Mouse (Mus musculus): ENCODE results near the gene Galnt10. TPM values are rescaled to one million over a fixed set of nuclear protein-coding genes. Genes with fewer than 3 reads are reported as not detected.
"Not testable (repeated sequence)": the region's sequence is repeated elsewhere in the genome, so short reads cannot be mapped to it uniquely, and the experiment has no call there.

The Galnt10 gene
- polyA plus RNA-seq, 1 experiment from 2014 or later, result 18.6 TPM

DNA sequence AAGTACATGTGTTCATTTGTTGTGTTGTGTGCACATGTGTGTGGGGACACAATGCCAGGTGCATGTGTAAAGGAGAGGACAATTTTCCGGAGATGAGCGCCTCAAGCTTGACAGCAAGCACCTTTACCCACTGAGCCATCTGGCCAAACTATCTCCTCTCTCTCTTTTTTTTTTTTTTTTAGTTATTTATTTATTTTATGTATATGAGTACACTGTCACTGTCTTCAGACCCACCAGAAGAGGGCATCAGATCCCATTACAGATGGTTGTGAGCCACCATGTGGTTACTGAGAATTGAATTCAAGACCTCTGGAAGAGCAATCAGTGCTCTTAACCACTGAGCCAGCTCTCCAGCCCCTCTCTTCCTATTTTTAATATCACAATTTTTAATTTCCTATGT lies 177.9 kb downstream of the Galnt10 start:
- 88% methylated on average over 2 of the region's 2 CpGs for WGBS
- not testable (repeated sequence) for H3K27ac ChIP-seq; DNase-seq (ENCODE audit: extremely low spot score, low spot score); H3K36me3 ChIP-seq (replicated peaks); H3K4me3 ChIP-seq; H3K9me3 ChIP-seq
- peaks cover 14% of the 10 kb centered on the region for H3K4me1 ChIP-seq
- peaks cover 53% of the 10 kb centered on the region for H3K27me3 ChIP-seq (ENCODE audit: poor library complexity, severe bottlenecking)

GRCm38 (mm10) chr11:57823714-57824113 lies 178.5 kb downstream of the Galnt10 start:
- Histone ChIP-seq H3K27me3 (ENCODE audit: poor library complexity, severe bottlenecking) (peaks cover 59% of the 10 kb centered on the region), H3K4me1 (peaks cover 19% of the 10 kb centered on the region), H3K27ac (no peak overlapping the region), H3K9me3 (no peaks in the 10 kb centered on the region; the same call in 1 of the 2 replicates), H3K4me3 (no peak overlapping the region), H3K36me3 (replicated peaks) (no peaks in the 10 kb centered on the region)
- no peak for DNase-seq (ENCODE audit: extremely low spot score, low spot score)
- WGBS, result 78% methylated on average over 7 of the region's 7 CpGs

DNA sequence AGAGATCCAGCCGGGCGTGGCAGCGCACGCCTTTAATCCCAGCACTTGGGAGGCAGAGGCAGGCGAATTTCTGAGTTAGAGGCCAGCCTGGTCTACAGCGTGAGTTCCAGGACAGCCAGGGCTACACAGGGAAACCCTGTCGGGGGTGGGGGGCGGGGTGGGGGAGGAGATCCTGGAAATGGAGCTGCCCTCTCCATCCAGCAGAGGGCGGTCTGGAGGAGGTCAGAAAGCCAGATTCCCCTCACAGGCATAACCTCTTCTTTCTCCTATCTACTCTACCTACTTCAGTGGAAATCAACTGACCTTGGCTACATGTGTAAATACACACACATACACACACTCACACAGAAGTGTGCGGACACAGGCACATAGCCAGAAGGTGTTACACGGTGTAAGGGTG lies 180.0 kb downstream of the Galnt10 start:
- H3K27ac ChIP-seq; H3K4me3 ChIP-seq; H3K9me3 ChIP-seq; DNase-seq (ENCODE audit: extremely low spot score, low spot score); H3K36me3 ChIP-seq (replicated peaks): not testable (repeated sequence)
- 37% methylated on average over 11 of the region's 11 CpGs for WGBS
- H3K4me1 ChIP-seq, result peaks cover 28% of the 10 kb centered on the region
- peaks cover 69% of the 10 kb centered on the region for H3K27me3 ChIP-seq (ENCODE audit: poor library complexity, severe bottlenecking)

DNA sequence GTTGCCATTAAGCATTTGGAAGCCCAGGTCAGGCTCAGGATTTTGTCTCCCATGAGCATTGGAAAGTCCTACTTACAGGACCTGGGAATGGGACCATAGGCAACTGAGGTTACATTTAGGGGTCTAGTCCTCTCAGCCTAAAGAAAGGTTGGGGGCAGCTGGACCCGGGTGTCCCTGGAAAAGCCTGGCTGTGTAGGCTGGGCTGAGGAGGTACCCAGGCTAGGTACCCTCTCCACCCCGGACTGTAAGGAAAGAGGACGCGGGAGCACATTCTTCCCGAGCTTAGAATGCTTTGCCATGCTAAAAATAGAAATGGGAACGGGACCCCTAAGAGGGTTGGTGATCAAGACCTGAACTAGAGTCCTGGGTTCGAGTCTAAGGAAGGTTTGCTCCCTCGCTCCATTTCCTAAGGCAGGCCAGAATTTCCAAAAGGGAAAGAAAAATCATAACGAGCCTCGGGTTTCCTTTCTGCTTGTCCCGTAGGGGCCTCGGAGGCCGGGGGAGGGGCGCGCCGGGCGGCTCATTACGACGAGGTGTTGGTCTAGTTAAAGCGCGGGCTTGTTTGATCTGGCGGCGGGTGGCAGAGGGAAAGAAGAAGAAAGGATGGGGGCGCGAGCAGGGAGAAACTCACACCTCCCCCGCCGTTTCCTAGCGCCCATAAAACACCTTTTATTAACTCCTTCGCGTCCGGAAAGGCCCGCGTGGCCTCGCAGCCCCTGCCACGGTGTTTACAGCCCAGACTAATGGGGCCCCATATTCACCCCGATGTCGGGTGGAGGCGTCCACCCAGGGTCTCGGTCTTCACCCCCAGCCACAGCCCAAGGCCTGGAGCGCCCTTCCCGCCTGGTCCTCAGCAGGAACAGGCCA lies 182.0 kb downstream of the Galnt10 start:
- under 1% methylated on average over 41 of the region's 41 CpGs for WGBS
- Histone ChIP-seq H3K36me3 (replicated peaks) (no peaks in the 10 kb centered on the region), H3K9me3 (no peaks in the 10 kb centered on the region; the same call in 1 of the 2 replicates), H3K27me3 (ENCODE audit: poor library complexity, severe bottlenecking) (peaks cover 90% of the 10 kb centered on the region), H3K27ac (peak overlapping the region; percentile 70), H3K4me1 (peaks cover 41% of the 10 kb centered on the region), H3K4me3 (peak overlapping the region; percentile 50)
- DNase-seq (ENCODE audit: extremely low spot score, low spot score), result peak; percentile 52

GRCm38 (mm10) chr11:57827915-57828545 lies 182.8 kb downstream of the Galnt10 start:
- Histone ChIP-seq H3K4me3 (peak overlapping the region; percentile 50), H3K27me3 (ENCODE audit: poor library complexity, severe bottlenecking) (peaks cover 97% of the 10 kb centered on the region), H3K36me3 (replicated peaks) (no peaks in the 10 kb centered on the region), H3K9me3 (no peaks in the 10 kb centered on the region; the same call in 1 of the 2 replicates), H3K4me1 (peaks cover 49% of the 10 kb centered on the region), H3K27ac (peak overlapping the region; percentile 70)
- WGBS, result under 1% methylated on average over 33 of the region's 33 CpGs
- DNase-seq (ENCODE audit: extremely low spot score, low spot score), result peak; percentile 62

DNA sequence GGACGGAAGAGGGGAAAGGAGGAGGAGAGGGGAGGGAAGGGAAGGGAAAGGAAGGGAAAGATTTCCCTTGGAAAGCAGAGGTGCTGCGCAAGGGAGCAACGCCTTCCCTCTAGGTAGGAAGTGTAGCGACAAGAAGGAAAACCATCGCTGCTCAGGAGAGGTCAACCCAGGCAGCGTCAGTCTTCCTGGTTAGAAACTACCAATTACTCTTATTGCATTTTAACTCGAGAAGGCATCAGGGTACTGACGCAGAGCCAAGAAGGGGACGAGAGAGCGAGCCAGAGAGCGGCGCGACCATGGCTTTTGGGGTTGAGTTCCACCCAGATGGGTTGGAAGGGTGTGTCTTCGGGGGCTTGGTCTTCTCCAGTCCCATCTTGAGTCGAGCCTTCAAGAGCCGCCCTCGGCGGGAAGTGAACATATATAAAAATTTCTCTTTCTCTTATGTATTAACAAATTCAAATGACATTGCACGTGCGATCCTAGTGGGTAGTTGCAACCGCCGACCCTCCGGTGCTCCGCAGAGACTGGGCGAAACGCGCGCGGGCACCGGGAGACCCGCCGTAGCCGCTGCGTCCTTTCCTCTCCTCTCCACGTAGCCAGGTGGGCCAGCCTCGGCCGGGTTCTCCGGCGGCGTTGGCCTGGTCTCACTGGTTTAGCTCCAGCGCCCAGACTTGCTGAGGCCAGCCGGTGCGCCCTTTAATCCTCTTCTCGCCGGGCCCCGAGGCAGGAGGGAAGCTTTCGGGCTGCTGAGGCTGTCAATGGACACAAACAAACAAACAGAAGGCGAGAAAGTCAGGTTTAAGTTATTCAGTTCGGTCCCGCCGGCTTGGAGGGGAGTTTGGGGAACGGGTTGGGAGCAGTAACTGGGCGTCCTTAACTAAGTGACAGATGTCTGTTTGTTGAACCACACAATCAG lies 184.0 kb downstream of the Galnt10 start:
- Histone ChIP-seq H3K36me3 (replicated peaks) (no peaks in the 10 kb centered on the region), H3K4me3 (peak overlapping the region; percentile 24; the same call in 1 of the 2 replicates), H3K4me1 (peaks cover 56% of the 10 kb centered on the region), H3K27me3 (ENCODE audit: poor library complexity, severe bottlenecking) (peaks cover 100% of the 10 kb centered on the region), H3K9me3 (no peaks in the 10 kb centered on the region; the same call in 1 of the 2 replicates), H3K27ac (no peak overlapping the region)
- peak; percentile 54 for DNase-seq (ENCODE audit: extremely low spot score, low spot score)
- WGBS, result under 1% methylated on average over 53 of the region's 53 CpGs

DNA sequence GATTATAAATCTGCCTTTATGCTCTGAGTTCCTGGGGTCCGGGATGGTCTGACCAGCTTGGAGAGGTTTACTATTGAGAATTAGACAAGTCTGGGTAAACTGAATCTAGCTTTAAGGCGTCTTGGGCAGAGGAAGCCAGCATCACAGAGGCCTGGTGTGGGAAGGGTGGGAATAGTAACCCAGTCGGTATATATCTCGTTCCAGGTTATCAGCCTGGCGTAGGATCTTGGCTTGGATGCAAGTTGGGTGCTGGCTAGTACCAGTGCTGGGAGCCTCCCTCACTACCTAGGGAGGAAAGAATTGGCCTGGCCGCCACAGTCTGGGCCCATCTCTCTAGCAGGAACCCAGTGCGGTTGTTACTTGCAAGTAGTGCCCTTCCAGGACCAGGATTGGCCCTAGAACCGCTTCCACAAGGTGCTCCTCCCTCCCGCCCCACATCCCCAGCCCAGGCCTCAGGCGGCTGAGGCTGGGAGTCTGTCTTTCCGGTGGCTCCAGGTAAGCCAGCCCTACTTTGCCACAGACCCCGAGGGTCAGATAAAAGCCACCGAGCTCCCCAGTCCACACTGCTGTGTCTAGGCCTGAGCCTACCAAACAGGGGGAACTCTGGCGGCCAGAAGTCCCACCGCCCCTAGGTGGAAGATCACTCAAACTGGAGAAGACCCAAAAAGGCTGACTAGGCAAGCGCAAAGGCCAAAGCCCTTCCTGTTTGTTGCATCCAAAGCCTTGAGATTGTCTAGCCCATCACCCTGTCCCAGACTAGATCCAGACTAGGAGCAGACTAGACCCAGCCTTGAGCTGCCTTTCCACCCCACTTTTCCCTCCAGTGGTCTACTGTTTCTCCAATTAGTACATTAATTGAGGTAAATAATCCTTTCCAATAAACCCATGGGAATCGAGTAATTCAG lies 184.9 kb downstream of the Galnt10 start:
- Histone ChIP-seq H3K36me3 (replicated peaks) (no peaks in the 10 kb centered on the region), H3K27me3 (ENCODE audit: poor library complexity, severe bottlenecking) (peaks cover 100% of the 10 kb centered on the region), H3K4me3 (no peak overlapping the region), H3K9me3 (no peaks in the 10 kb centered on the region; the same call in 1 of the 2 replicates), H3K27ac (no peak overlapping the region), H3K4me1 (peaks cover 56% of the 10 kb centered on the region)
- peak; percentile 43 for DNase-seq (ENCODE audit: extremely low spot score, low spot score)
- WGBS, result 3% methylated on average over 17 of the region's 17 CpGs

GRCm38 (mm10) chr11:57831281-57831781 lies 186.1 kb downstream of the Galnt10 start:
- Histone ChIP-seq H3K4me1 (peaks cover 56% of the 10 kb centered on the region), H3K27ac (no peak overlapping the region), H3K36me3 (replicated peaks) (no peaks in the 10 kb centered on the region), H3K4me3 (0 out of 2 replicates have a peak overlapping the region, but pooled peaks have one; percentile 6), H3K27me3 (ENCODE audit: poor library complexity, severe bottlenecking) (peaks cover 100% of the 10 kb centered on the region), H3K9me3 (no peaks in the 10 kb centered on the region)
- DNase-seq (ENCODE audit: extremely low spot score, low spot score), result peak; percentile 51
- WGBS, result under 1% methylated on average over 31 of the region's 31 CpGs

- peak; percentile 41 for DNase-seq (ENCODE audit: extremely low spot score, low spot score)
Observed at GRCm38 (mm10) chr11:57831861-57832260, 186.6 kb downstream of the Galnt10 start.

DNA sequence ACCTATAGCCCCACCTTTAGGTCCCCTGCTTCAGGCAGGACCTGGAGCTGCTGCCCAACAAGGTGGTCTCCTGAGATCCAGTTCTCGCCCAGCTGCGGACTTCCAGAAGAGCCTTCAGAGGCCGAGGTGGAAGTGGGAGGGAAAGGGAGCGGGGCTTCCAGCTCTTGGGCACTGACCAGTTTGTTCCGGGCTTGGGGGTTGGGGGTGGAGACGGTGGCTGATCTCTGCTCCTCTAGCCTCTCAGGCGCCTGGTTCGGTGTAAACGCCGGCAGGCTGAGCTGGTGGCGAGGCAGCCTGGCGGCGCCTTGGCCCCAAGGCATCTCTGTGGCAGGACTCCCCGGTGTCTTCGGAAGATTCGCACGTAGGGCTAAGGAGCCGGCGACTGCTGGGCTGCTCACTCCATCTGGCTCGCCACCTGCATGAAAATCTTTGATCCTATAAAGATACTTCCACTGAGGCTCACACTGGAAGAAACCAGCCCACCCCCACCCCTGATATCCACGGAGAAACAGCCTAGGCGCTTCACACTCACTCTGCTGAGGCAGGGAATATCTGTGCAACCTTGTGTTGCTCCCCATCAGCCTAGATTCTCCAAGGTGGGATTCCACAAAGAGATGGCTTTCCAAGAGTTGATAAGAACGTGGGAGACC lies 187.4 kb downstream of the Galnt10 start, which contains the start of gene Hand1:
TSS of gene Hand1 (minus strand) at position 267 of the 650 bp plus-strand sequence.
- Histone ChIP-seq H3K27me3 (ENCODE audit: poor library complexity, severe bottlenecking) (peaks cover 100% of the 10 kb centered on the region), H3K9me3 (no peaks in the 10 kb centered on the region), H3K4me3 (no peak within 1 kb of the TSS), H3K4me1 (peaks cover 54% of the 10 kb centered on the region), H3K36me3 (replicated peaks) (no peaks in the 10 kb centered on the region), H3K27ac (no peak within 1 kb of the TSS)
- WGBS, result under 1% methylated on average over 23 of the region's 23 CpGs
- DNase-seq (ENCODE audit: extremely low spot score, low spot score), result peak; percentile 29

More at GRCm38 (mm10) chr11:57831861-57832260, 186.6 kb downstream of the Galnt10 start:
- under 1% methylated on average over 16 of the region's 16 CpGs for WGBS
- Histone ChIP-seq H3K36me3 (replicated peaks) (no peaks in the 10 kb centered on the region), H3K9me3 (no peaks in the 10 kb centered on the region), H3K27me3 (ENCODE audit: poor library complexity, severe bottlenecking) (peaks cover 100% of the 10 kb centered on the region), H3K4me3 (no peak overlapping the region), H3K4me1 (peaks cover 58% of the 10 kb centered on the region), H3K27ac (no peak overlapping the region)
